Mouse (Mus musculus) layer of hippocampus, adult 6 months (tissue): Measurements from ENCODE around the gene Txn1. TPM values are rescaled to one million over a fixed set of nuclear protein-coding genes. Genes with fewer than 3 reads are reported as not detected.

Experiments
- long read RNA-seq, 2 experiments: library from polyadenylated mRNA; unstranded; transcript quantifications; one replicate each; pipeline ENCODE4 v2.0.0; 2019 to 2020
- polyA plus RNA-seq: library from polyadenylated mRNA; unstranded; fragments of <200 nt; fragmentation: Nextera tagmentation; gene quantifications from 2 replicates; pipeline ENCODE4 v1.2.3, GENCODE M21; 2021

The Txn1 gene
- polyA plus RNA-seq: 145 and 146 TPM in 2 replicates
- long read RNA-seq, experiment 1, transcript Txn1-201 (5 exons, 1,051 nt): major isoform, 126 of 131 reads
- long read RNA-seq, experiment 1, partial matches to known transcripts: 4 of 131 reads
- long read RNA-seq, experiment 1, other reads (novel, unspliced or antisense): 1 of 131 reads
- long read RNA-seq, experiment 2, transcript Txn1-201 (5 exons, 1,051 nt): major isoform, 10 of 11 reads
- long read RNA-seq, experiment 2, partial matches to known transcripts: 0 of 11 reads
- long read RNA-seq, experiment 2, other reads (novel, unspliced or antisense): 1 of 11 reads

DNA sequence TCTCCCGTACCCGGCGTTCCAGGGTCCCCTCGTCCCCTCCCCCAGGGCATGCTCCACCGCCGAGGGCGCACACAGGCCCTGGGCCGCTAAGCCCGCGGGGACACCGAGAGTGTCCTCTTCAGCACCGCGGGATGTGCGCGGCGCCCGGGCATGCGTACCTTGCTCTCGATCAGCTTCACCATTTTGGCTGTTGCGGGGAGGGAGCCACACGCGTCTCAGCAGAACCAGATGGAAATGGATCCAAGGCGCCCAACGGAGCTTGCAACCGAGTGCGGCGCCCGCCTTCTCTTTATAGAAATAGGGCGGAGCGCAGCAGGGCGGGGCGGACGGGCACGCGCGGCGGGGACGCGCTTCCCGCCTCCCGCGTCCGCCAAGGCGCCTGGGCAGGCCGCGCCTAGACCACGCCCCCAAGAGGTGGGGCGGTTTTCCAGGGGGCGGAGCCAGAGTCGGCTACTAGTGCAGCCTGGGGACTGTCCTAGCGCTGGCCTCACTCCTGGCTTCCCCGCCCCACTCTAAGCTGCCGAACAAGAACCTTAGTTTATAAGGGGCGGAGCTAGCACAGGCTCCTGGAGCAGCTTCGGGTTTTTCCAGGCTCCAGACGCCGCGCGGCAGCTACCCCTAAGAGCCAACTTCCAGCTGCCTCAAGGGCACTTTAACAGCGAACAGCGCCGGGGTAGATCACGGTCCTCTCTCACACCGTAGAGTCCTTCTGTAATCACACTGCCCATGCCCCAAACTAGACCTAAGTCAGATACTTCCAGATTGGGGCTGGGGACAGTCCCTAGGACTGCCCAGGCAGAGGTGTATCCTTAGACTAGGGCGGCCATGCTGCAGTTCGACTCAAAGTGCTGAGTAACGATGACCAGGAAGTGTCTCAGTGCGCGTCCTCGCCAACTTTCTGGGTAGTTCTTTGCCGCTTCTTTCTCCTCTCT is at the start of gene Txn1:
Txn1 (minus strand) TSS at position 383 of the 932 bp plus-strand sequence.

DNA sequence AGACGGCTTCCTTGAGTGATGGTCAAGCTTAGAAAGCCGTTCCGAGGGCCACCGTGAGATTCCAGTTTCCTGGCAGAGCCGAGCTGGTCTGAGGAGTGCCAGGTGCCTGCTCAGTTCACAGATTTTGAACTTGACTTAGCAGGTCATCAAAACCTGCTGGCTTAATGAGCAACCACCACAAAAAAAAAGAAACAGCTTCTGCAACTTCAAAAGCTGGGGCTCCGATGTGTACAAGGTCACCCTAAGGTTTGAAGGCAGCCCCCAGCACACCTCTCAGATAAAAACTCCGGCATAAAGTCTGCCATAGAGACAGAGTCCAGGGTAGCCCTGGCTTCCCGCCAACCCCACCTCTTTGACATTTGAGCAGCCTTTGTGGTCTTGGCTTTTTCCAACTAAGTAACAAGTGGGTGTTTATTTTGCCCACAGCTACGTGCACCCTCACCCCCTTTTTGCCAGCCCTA is 40.0 kb downstream of the Txn1 start, which contains the start of gene D630039A03Rik:
D630039A03Rik (minus strand) TSS at position 97 of the 461 bp plus-strand sequence.

Other genes with a start within 250 kb of the Txn1 start
- gene Akap2, start 238.8 kb downstream of the Txn1 start, polyA plus RNA-seq: 10.4 and 12.8 TPM in 2 replicates
- 0.15 and 0.30 TPM in 2 replicates for gene D630039A03Rik, start 40.1 kb downstream of the Txn1 start, polyA plus RNA-seq
- not detected in 2 replicates for gene Txndc8, start 52.7 kb upstream of the Txn1 start, polyA plus RNA-seq